Mouse (Mus musculus): ENCODE data around the gene Ano6. TPM values are rescaled to one million over a fixed set of nuclear protein-coding genes. Genes with fewer than 3 reads are reported as not detected.
A peak's percentile ranks its signal among the peaks of the same experiment; 100 is the strongest.

The Ano6 gene
- polyA plus RNA-seq, 1 experiment from 2014 or later, result 51.5 TPM

GRCm38 (mm10) chr15:95932358-95932757, 141.7 kb downstream of the Ano6 start:
- Histone ChIP-seq H3K4me1 (ENCODE audit: control insufficient read depth, insufficient read depth, low read length) (peaks cover 4% of the 10 kb centered on the region), H3K9me3 (ENCODE audit: control insufficient read depth, low read length) (no peaks in the 10 kb centered on the region), H3K4me2 (ENCODE audit: low read depth, low read length) (no peak overlapping the region), H3K27me3 (replicated peaks; ENCODE audit: control insufficient read depth, insufficient read depth, low read length) (no peaks in the 10 kb centered on the region), H3K27ac (ENCODE audit: low read length) (no peak overlapping the region), H3K4me3 (ENCODE audit: low read length) (no peak overlapping the region), H3K36me3 (ENCODE audit: control insufficient read depth, insufficient read depth, low read length) (no peaks in the 10 kb centered on the region), H3K9ac (ENCODE audit: low read depth, low read length) (no peak overlapping the region)
- whole genome bisulfite sequencing, result 76% methylated on average over 5 of the region's 5 CpGs
- ATAC-seq, result peak; percentile 47; the same call in 1 of the 2 replicates

DNA sequence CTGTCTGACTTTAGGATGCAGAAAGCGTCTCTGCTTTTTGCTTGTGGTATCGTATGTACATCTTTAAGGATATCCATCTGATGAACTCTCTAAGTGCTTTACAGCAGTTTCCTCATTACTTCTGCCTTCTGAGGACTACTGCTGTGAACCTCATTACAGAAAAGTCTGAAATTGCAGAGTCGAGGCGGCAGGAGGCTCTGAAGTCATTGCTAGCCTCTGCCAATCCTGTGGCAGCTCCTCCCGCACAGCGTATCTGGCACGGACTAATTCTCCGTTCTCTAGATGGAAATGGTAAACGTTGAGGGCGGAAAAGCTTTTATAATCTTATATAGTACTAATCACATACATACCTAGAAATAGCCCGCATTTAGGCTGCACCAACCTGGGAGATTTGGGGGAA, 144.5 kb downstream of the Ano6 start:
- H3K4me3 ChIP-seq (ENCODE audit: low read length), result no peak overlapping the region
- no peaks in the 10 kb centered on the region for H3K27me3 ChIP-seq (replicated peaks; ENCODE audit: control insufficient read depth, insufficient read depth, low read length)
- H3K36me3 ChIP-seq (ENCODE audit: control insufficient read depth, insufficient read depth, low read length), result 0 out of 2 replicates have a peak, but pooled peaks cover 11% of the 10 kb centered on the region
- WGBS, result 80% methylated on average over 11 of the region's 11 CpGs
- no peak overlapping the region for H3K27ac ChIP-seq (ENCODE audit: low read length)
- H3K4me1 ChIP-seq (ENCODE audit: control insufficient read depth, insufficient read depth, low read length), result peaks cover 4% of the 10 kb centered on the region
- H3K9me3 ChIP-seq (ENCODE audit: control insufficient read depth, low read length), result no peaks in the 10 kb centered on the region
- H3K9ac ChIP-seq (ENCODE audit: low read depth, low read length), result no peak overlapping the region
- no peak for ATAC-seq
- no peak overlapping the region for H3K4me2 ChIP-seq (ENCODE audit: low read depth, low read length)

DNA sequence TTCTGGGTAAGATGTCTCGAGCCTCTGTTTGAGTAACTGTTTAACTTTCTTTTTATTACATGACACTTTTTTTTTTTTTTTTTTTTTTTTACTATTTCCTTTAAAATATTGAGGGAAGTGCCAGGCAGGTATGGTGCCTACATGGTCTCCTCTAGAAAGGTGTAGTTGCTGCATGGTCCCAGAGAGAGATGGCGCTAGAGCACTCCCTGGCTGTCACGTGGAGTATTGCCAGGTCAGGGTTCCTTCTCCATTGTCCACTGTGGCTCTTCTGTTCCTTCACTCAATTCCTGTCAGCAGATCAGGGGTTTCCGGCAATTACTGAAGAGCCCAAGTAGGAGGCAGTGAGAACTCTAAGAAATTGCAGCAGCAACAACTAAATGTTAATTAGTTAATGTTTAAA, 152.8 kb downstream of the Ano6 start:
- H3K4me2 ChIP-seq (ENCODE audit: low read depth, low read length), result no peak overlapping the region
- peak; percentile 74 for ATAC-seq
- no peaks in the 10 kb centered on the region for H3K9me3 ChIP-seq (ENCODE audit: control insufficient read depth, low read length)
- H3K36me3 ChIP-seq (ENCODE audit: control insufficient read depth, insufficient read depth, low read length), result peaks cover 8% of the 10 kb centered on the region
- no peak overlapping the region for H3K4me3 ChIP-seq (ENCODE audit: low read length)
- H3K27me3 ChIP-seq (replicated peaks; ENCODE audit: control insufficient read depth, insufficient read depth, low read length), result no peaks in the 10 kb centered on the region
- no peaks in the 10 kb centered on the region for H3K4me1 ChIP-seq (ENCODE audit: control insufficient read depth, insufficient read depth, low read length)
- no peak overlapping the region for H3K9ac ChIP-seq (ENCODE audit: low read depth, low read length)
- 58% methylated on average over 4 of the region's 4 CpGs for WGBS
- no peak overlapping the region for H3K27ac ChIP-seq (ENCODE audit: low read length)

DNA sequence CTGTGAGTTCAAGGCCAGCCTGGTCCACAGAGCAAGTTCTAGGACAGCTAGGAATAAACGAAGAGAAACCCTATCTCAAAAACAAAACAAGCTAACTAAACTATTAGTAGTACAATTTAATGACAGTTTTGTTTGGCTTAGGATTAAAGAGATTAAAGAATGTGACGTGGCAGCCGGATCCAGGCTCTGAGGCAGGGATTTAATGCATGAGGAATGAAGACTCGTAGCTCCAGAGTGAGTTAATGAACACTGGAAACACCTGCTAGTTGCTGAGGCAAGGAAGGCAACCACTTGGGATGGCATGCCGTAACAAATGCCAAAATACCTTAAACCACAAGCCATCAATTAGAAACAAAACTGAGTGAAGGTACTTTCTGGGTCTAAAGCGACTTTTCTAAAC, 153.7 kb downstream of the Ano6 start:
- Histone ChIP-seq H3K4me1 (ENCODE audit: control insufficient read depth, insufficient read depth, low read length) (no peaks in the 10 kb centered on the region), H3K4me2 (ENCODE audit: low read depth, low read length) (no peak overlapping the region), H3K4me3 (ENCODE audit: low read length) (no peak overlapping the region), H3K9ac (ENCODE audit: low read depth, low read length) (no peak overlapping the region), H3K36me3 (ENCODE audit: control insufficient read depth, insufficient read depth, low read length) (peaks cover 8% of the 10 kb centered on the region), H3K9me3 (ENCODE audit: control insufficient read depth, low read length) (no peaks in the 10 kb centered on the region), H3K27me3 (replicated peaks; ENCODE audit: control insufficient read depth, insufficient read depth, low read length) (no peaks in the 10 kb centered on the region), H3K27ac (ENCODE audit: low read length) (no peak overlapping the region)
- no peak for ATAC-seq
- 65% methylated on average over 6 of the region's 6 CpGs for WGBS

- WGBS, result 68% methylated on average over 11 of the region's 11 CpGs
- peaks cover 17% of the 10 kb centered on the region for H3K36me3 ChIP-seq (ENCODE audit: control insufficient read depth, insufficient read depth, low read length)
- no peaks in the 10 kb centered on the region for H3K9me3 ChIP-seq (ENCODE audit: control insufficient read depth, low read length)
- H3K27ac ChIP-seq (ENCODE audit: low read length), result no peak overlapping the region
- H3K9ac ChIP-seq (ENCODE audit: low read depth, low read length), result no peak overlapping the region
- no peak overlapping the region for H3K4me2 ChIP-seq (ENCODE audit: low read depth, low read length)
- H3K4me3 ChIP-seq (ENCODE audit: low read length), result no peak overlapping the region
- ATAC-seq, result no peak
- H3K4me1 ChIP-seq (ENCODE audit: control insufficient read depth, insufficient read depth, low read length), result no peaks in the 10 kb centered on the region
- H3K27me3 ChIP-seq (replicated peaks; ENCODE audit: control insufficient read depth, insufficient read depth, low read length), result no peaks in the 10 kb centered on the region
Measured at GRCm38 (mm10) chr15:95945951-95946708, 155.5 kb downstream of the Ano6 start.

- ATAC-seq, result no peak
- Histone ChIP-seq H3K4me1 (ENCODE audit: control insufficient read depth, insufficient read depth, low read length) (no peaks in the 10 kb centered on the region), H3K36me3 (ENCODE audit: control insufficient read depth, insufficient read depth, low read length) (peaks cover 23% of the 10 kb centered on the region)
Measured at GRCm38 (mm10) chr15:95948411-95948810, 157.8 kb downstream of the Ano6 start.

GRCm38 (mm10) chr15:95949336-95949735, 158.7 kb downstream of the Ano6 start:
- no peak for ATAC-seq
- no peaks in the 10 kb centered on the region for H3K27me3 ChIP-seq (replicated peaks; ENCODE audit: control insufficient read depth, insufficient read depth, low read length)
- H3K36me3 ChIP-seq (ENCODE audit: control insufficient read depth, insufficient read depth, low read length), result peaks cover 23% of the 10 kb centered on the region
- H3K9ac ChIP-seq (ENCODE audit: low read depth, low read length), result no peak overlapping the region
- WGBS, result 89% methylated on average over 13 of the region's 13 CpGs
- H3K27ac ChIP-seq (ENCODE audit: low read length), result no peak overlapping the region
- H3K4me2 ChIP-seq (ENCODE audit: low read depth, low read length), result no peak overlapping the region
- no peaks in the 10 kb centered on the region for H3K9me3 ChIP-seq (ENCODE audit: control insufficient read depth, low read length)
- no peaks in the 10 kb centered on the region for H3K4me1 ChIP-seq (ENCODE audit: control insufficient read depth, insufficient read depth, low read length)
- no peak overlapping the region for H3K4me3 ChIP-seq (ENCODE audit: low read length)

More at GRCm38 (mm10) chr15:95948411-95948810, 157.8 kb downstream of the Ano6 start:
- H3K27ac ChIP-seq (ENCODE audit: low read length), result no peak overlapping the region
- no peak overlapping the region for H3K4me3 ChIP-seq (ENCODE audit: low read length)
- H3K9me3 ChIP-seq (ENCODE audit: control insufficient read depth, low read length), result no peaks in the 10 kb centered on the region
- WGBS, result 94% methylated on average over 18 of the region's 18 CpGs
- no peaks in the 10 kb centered on the region for H3K27me3 ChIP-seq (replicated peaks; ENCODE audit: control insufficient read depth, insufficient read depth, low read length)
- H3K9ac ChIP-seq (ENCODE audit: low read depth, low read length), result no peak overlapping the region
- no peak overlapping the region for H3K4me2 ChIP-seq (ENCODE audit: low read depth, low read length)

DNA sequence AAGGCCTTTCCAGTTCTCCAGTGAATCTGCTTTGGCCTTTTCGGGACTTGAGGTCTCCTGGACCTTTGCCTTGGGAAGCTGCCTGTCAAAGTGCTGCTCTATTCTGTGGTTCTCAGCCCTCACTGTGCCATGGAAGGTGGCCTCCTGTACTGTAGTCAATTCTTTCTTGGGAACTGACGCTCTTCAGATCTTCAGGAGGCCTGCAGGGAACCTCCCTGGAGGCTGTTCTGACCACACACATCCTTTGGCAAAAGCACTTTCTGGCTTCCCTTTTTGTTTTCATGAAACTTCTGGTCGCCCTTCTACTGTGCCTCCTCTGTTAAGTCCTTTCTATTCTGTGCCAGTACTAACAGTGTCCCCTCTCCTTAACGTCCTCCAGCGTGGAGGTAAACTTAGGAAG, 160.9 kb downstream of the Ano6 start:
- Histone ChIP-seq H3K4me2 (ENCODE audit: low read depth, low read length) (no peak overlapping the region), H3K36me3 (ENCODE audit: control insufficient read depth, insufficient read depth, low read length) (peaks cover 23% of the 10 kb centered on the region), H3K9ac (ENCODE audit: low read depth, low read length) (no peak overlapping the region), H3K27ac (ENCODE audit: low read length) (no peak overlapping the region), H3K9me3 (ENCODE audit: control insufficient read depth, low read length) (no peaks in the 10 kb centered on the region), H3K4me1 (ENCODE audit: control insufficient read depth, insufficient read depth, low read length) (no peaks in the 10 kb centered on the region), H3K27me3 (replicated peaks; ENCODE audit: control insufficient read depth, insufficient read depth, low read length) (no peaks in the 10 kb centered on the region), H3K4me3 (ENCODE audit: low read length) (no peak overlapping the region)
- no peak for ATAC-seq
- WGBS, result 67% methylated on average over 5 of the region's 5 CpGs

- Histone ChIP-seq H3K9me3 (ENCODE audit: control insufficient read depth, low read length) (no peaks in the 10 kb centered on the region), H3K9ac (ENCODE audit: low read depth, low read length) (no peak overlapping the region), H3K4me2 (ENCODE audit: low read depth, low read length) (no peak overlapping the region), H3K4me3 (ENCODE audit: low read length) (no peak overlapping the region), H3K4me1 (ENCODE audit: control insufficient read depth, insufficient read depth, low read length) (no peaks in the 10 kb centered on the region), H3K27ac (ENCODE audit: low read length) (no peak overlapping the region), H3K27me3 (replicated peaks; ENCODE audit: control insufficient read depth, insufficient read depth, low read length) (no peaks in the 10 kb centered on the region), H3K36me3 (ENCODE audit: control insufficient read depth, insufficient read depth, low read length) (peaks cover 10% of the 10 kb centered on the region; the same call in 1 of the 2 replicates)
- ATAC-seq, result no peak
- WGBS, result 87% methylated on average over 3 of the region's 3 CpGs
Measured at GRCm38 (mm10) chr15:95956692-95957091, 166.0 kb downstream of the Ano6 start.
